Mouse (Mus musculus): ENCODE results near the gene Psme2. TPM values are rescaled to one million over a fixed set of nuclear protein-coding genes. Genes with fewer than 3 reads are reported as not detected.
A peak's percentile ranks its signal among the peaks of the same experiment; 100 is the strongest.

Gene Psme2
- polyA plus RNA-seq, 1 experiment from 2014 or later = 222 TPM

DNA sequence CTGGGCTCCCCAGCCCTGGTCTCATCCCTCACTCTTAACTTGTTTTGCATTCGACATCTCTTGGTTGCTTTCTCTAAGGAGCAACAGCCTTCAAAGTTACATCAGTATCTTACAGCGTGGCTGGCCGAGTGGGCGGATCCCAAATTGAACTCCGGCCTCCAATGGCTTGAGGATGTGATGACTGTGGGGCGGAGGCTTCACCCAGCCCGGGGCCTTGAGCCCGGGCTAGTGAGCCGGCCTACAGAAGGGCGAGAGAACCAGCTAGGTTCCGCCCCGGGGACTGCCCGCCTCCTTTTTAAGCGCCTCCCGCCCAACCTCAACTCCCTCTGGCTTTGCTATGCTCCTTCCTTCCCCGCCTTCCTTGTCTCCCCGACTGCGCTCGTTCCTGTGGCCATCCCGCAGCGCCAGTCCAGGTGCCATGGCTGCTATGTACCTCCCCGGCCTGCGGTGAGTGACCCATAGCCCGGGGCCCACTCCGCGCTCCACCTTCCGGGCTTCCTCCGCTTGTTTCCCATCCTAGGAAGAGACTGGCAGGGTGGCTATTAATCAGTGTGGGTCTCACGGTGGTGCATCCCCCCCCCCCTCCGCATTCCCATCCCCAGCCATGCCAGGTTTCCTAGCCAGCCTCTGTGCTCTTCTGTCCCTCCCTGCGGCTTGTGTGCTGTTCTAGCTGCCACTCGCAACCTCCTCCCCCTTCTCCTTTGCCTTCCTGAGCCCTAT is 50.7 kb downstream of the Psme2 start, which contains the start of gene Pck2:
Gene Pck2, plus strand, starts transcription at position 200 of the 720 bp plus-strand sequence.
- H3K36me3 ChIP-seq (replicated peaks; ENCODE audit: insufficient read depth, low read length) = peaks cover 26% of the 10 kb centered on the region
- H3K4me2 ChIP-seq (ENCODE audit: low read depth, low read length) = peak within 1 kb of the TSS; percentile 87
- H3K27ac ChIP-seq (ENCODE audit: low read depth) = peak within 1 kb of the TSS; percentile 89
- peaks cover 21% of the 10 kb centered on the region for H3K4me1 ChIP-seq (ENCODE audit: insufficient read depth)
- peak; percentile 91 for ATAC-seq
- WGBS (ENCODE audit: insufficient replicate concordance) = under 1% methylated on average over 32 of the region's 32 CpGs
- DNase-seq = peak; percentile 92
- TF ChIP-seq CTCF (IDR thresholded peaks at IDR 0.05; ENCODE audit: low read depth) (no peak), EP300 (IDR thresholded peaks at IDR 0.05; ENCODE audit: low read depth) (peak; percentile 60; the same call in 1 of the 2 replicates)
- peak within 1 kb of the TSS; percentile 83 for H3K9ac ChIP-seq (replicated peaks)
- H3K4me3 ChIP-seq (ENCODE audit: low read depth, low read length) = peak within 1 kb of the TSS; percentile 78
- no peaks in the 10 kb centered on the region for H3K27me3 ChIP-seq (ENCODE audit: insufficient read depth, low read length)
- no peaks in the 10 kb centered on the region for H3K9me3 ChIP-seq (ENCODE audit: low read length)

Other genes with a start within 250 kb of the Psme2 start
- gene Dhrs4, start 112.4 kb downstream of the Psme2 start, polyA plus RNA-seq (2015; fragmentation: Nextera tagmentation; extraction: Ambion mirVana) = 177 TPM in 2 replicates
- 0.06 and 0.08 TPM in 2 replicates for gene Carmil3, start 100.5 kb downstream of the Psme2 start, polyA plus RNA-seq (2015; fragmentation: Nextera tagmentation; extraction: Ambion mirVana)
- not detected in 2 replicates for gene Cpne6, start 80.7 kb downstream of the Psme2 start, polyA plus RNA-seq (2015; fragmentation: Nextera tagmentation; extraction: Ambion mirVana)
- gene Nrl, start 66.1 kb downstream of the Psme2 start, polyA plus RNA-seq (2015; fragmentation: Nextera tagmentation; extraction: Ambion mirVana) = not detected in 2 replicates
- gene Pck2, start 50.8 kb downstream of the Psme2 start, polyA plus RNA-seq (2015; fragmentation: Nextera tagmentation; extraction: Ambion mirVana) = 19.9 and 20.7 TPM in 2 replicates
- gene Dcaf11, start 31.1 kb downstream of the Psme2 start, polyA plus RNA-seq (2015; fragmentation: Nextera tagmentation; extraction: Ambion mirVana) = 59.9 and 62.7 TPM in 2 replicates
- gene A730061H03Rik, start 30.7 kb downstream of the Psme2 start, polyA plus RNA-seq (2015; fragmentation: Nextera tagmentation; extraction: Ambion mirVana) = 1.3 and 1.4 TPM in 2 replicates
- 1.8 and 4.6 TPM in 2 replicates for gene Fitm1, start 15.5 kb downstream of the Psme2 start, polyA plus RNA-seq (2015; fragmentation: Nextera tagmentation; extraction: Ambion mirVana)
- gene Psme1, start 13.0 kb downstream of the Psme2 start, polyA plus RNA-seq (2015; fragmentation: Nextera tagmentation; extraction: Ambion mirVana) = 162 and 180 TPM in 2 replicates
- 17.3 and 19.2 TPM in 2 replicates for gene Emc9, start 5.8 kb downstream of the Psme2 start, polyA plus RNA-seq (2015; fragmentation: Nextera tagmentation; extraction: Ambion mirVana)
- 8.5 and 9.6 TPM in 2 replicates for gene Rnf31, start 595 bp upstream of the Psme2 start, polyA plus RNA-seq (2015; fragmentation: Nextera tagmentation; extraction: Ambion mirVana)
- gene Irf9, start 12.5 kb upstream of the Psme2 start, polyA plus RNA-seq (2015; fragmentation: Nextera tagmentation; extraction: Ambion mirVana) = 18.6 and 19.4 TPM in 2 replicates
- gene Rec8, start 26.9 kb upstream of the Psme2 start, polyA plus RNA-seq (2015; fragmentation: Nextera tagmentation; extraction: Ambion mirVana) = 1.5 and 2.2 TPM in 2 replicates
- 14.7 and 16.6 TPM in 2 replicates for gene Ipo4, start 44.8 kb upstream of the Psme2 start, polyA plus RNA-seq (2015; fragmentation: Nextera tagmentation; extraction: Ambion mirVana)
- 0.99 and 1.6 TPM in 2 replicates for gene Gm49378, start 46.8 kb upstream of the Psme2 start, polyA plus RNA-seq (2015; fragmentation: Nextera tagmentation; extraction: Ambion mirVana)
- 39.3 and 42.8 TPM in 2 replicates for gene Tm9sf1, start 52.7 kb upstream of the Psme2 start, polyA plus RNA-seq (2015; fragmentation: Nextera tagmentation; extraction: Ambion mirVana)
- gene Tssk4, start 59.1 kb upstream of the Psme2 start, polyA plus RNA-seq (2015; fragmentation: Nextera tagmentation; extraction: Ambion mirVana) = 0.06 and 0.21 TPM in 2 replicates
- gene Mdp1, start 69.4 kb upstream of the Psme2 start, polyA plus RNA-seq (2015; fragmentation: Nextera tagmentation; extraction: Ambion mirVana) = 16.0 and 16.1 TPM in 2 replicates
- 15.0 and 17.4 TPM in 2 replicates for gene Gmpr2, start 80.8 kb upstream of the Psme2 start, polyA plus RNA-seq (2015; fragmentation: Nextera tagmentation; extraction: Ambion mirVana)
- 228 and 231 TPM in 2 replicates for gene Nedd8, start 81.0 kb upstream of the Psme2 start, polyA plus RNA-seq (2015; fragmentation: Nextera tagmentation; extraction: Ambion mirVana)
- gene Tinf2, start 90.7 kb upstream of the Psme2 start, polyA plus RNA-seq (2015; fragmentation: Nextera tagmentation; extraction: Ambion mirVana) = 11.5 and 14.1 TPM in 2 replicates
- 3.6 and 4.7 TPM in 2 replicates for gene Tgm1, start 122.8 kb upstream of the Psme2 start, polyA plus RNA-seq (2015; fragmentation: Nextera tagmentation; extraction: Ambion mirVana)
- gene Rabggta, start 131.2 kb upstream of the Psme2 start, polyA plus RNA-seq (2015; fragmentation: Nextera tagmentation; extraction: Ambion mirVana) = 18.5 and 21.2 TPM in 2 replicates
- gene Dhrs1, start 154.6 kb upstream of the Psme2 start, polyA plus RNA-seq (2015; fragmentation: Nextera tagmentation; extraction: Ambion mirVana) = 98.6 and 103 TPM in 2 replicates
- 13.2 and 14.5 TPM in 2 replicates for gene Nop9, start 154.6 kb upstream of the Psme2 start, polyA plus RNA-seq (2015; fragmentation: Nextera tagmentation; extraction: Ambion mirVana)
- gene Cideb, start 167.3 kb upstream of the Psme2 start, polyA plus RNA-seq (2015; fragmentation: Nextera tagmentation; extraction: Ambion mirVana) = 191 and 192 TPM in 2 replicates
- gene Ltb4r2, start 170.3 kb upstream of the Psme2 start, polyA plus RNA-seq (2015; fragmentation: Nextera tagmentation; extraction: Ambion mirVana) = 1.8 and 2.1 TPM in 2 replicates
- gene Ltb4r1, start 174.8 kb upstream of the Psme2 start, polyA plus RNA-seq (2015; fragmentation: Nextera tagmentation; extraction: Ambion mirVana) = 21.6 and 22.0 TPM in 2 replicates
- 1.5 and 1.7 TPM in 2 replicates for gene Adcy4, start 193.0 kb upstream of the Psme2 start, polyA plus RNA-seq (2015; fragmentation: Nextera tagmentation; extraction: Ambion mirVana)
- 9.6 and 10.3 TPM in 2 replicates for gene Ripk3, start 197.8 kb upstream of the Psme2 start, polyA plus RNA-seq (2015; fragmentation: Nextera tagmentation; extraction: Ambion mirVana)
- 0.41 and 0.63 TPM in 2 replicates for gene Nfatc4, start 232.0 kb upstream of the Psme2 start, polyA plus RNA-seq (2015; fragmentation: Nextera tagmentation; extraction: Ambion mirVana)

All from liver, postnatal 0 days (tissue).